Mouse (Mus musculus): ENCODE measurements around the gene Fars2.

- TF ChIP-seq CTCF (IDR thresholded peaks at IDR 0.05; ENCODE audit: low read depth) (no peak), EP300 (IDR thresholded peaks at IDR 0.05; ENCODE audit: low read depth) (no peak)
Measured at GRCm38 (mm10) chr13:36317824-36318223, 200.6 kb downstream of the Fars2 start.

Measured in liver, postnatal 0 days (tissue).